Mouse (Mus musculus) lung, postnatal 14 days (tissue): ENCODE results near the gene Maats1.

ENCODE experiments used
- DNase-seq: peaks from one replicate; pipeline ENCODE4 v3.0.0; 2021

The Maats1 gene

DNA sequence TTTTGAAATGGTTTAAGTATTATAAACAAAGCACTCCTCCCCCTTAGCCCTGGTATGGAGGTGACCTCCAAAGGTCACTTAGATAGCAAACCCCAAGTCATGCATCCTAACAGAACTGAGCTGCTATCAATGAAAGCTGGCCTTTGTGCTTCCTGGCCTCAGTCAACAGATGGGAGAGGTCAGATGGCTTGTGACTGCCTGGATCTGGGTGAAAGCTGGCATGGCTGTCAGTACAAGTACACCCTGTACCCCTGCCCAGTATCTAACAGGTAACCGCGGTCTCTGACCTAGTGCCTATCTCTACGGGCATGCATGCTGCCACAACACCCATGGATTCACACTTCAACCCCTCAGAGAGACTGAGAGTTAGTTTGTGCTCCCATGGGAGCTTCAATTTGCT, 54.2 kb downstream of the Maats1 start:
- no peak for DNase-seq

DNA sequence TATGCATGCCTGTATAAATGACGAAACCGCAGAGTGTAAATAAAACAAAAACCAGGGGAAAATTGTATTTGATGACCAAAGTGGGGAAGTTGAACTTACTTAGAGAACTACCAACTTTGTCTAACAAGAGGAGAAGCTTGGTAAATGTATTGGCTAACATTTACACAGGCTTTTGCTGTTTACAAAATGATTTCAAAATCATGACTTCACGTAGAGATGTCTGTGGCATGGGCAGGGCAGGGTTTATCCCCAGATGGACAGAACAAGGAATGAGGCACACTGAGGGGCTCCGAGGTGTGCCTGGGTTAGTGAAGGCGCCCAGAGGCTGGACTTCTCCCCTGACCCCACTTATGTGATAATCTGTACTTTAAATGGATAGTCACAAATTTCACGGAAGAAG, 54.6 kb downstream of the Maats1 start:
- no peak for DNase-seq

DNA sequence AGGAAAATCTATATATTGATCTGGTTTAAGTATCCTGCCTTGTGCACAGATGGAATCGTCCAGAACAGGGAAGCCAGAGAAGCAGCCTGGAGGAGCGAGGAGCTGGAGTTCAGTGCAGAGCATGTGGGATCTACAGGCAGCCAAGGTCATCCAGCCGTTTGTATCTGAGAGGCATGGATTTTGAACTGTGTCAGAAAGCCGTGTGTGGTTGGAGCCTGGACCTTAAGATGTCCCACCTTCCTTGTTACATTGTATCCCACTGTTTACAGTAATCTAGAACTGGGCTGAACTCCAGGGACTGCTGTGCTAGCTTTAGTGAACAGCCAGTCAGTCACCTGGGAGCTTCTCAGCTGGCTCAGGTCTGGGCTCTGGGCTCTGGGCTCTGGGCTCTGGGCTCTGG, 55.4 kb downstream of the Maats1 start:
- no peak for DNase-seq

DNA sequence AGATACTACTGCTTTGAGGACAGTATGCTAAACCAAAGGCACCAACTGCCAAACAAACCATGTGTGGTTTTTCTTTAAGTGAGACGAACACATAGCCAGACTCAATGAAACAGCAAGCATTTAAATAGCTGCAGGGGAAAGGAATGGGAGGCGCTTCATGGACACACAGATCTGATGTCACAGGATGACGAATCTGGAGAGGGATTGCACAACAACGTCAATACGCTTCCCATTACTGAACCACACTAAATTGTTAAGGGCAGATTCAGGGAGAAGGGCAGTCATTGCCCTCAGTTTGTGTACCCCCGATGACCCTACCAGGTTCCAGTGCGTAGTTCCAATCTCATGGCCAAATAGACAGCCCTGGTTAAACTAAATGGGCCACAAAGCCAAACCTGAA, 56.1 kb downstream of the Maats1 start:
- no peak for DNase-seq

DNA sequence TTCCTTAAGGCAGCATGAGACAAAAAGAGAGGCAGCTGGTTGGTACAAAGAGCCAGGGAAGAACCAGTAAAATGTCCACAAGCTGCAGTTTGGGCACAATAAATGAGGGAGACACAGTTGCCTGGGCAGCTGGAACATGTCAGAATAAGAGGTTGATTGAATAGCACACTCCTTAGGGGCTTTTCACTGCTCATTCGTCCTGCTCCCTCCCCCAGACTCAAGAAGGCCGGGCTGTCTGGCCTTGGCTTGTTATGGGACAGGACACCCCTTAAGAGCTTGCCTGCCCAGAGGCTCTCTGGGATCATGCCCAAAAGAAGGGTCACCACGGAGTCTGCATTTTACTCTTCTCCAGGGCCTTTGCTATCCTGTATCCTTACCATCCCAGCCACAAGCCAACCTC, 58.6 kb downstream of the Maats1 start:
- no peak for DNase-seq

DNA sequence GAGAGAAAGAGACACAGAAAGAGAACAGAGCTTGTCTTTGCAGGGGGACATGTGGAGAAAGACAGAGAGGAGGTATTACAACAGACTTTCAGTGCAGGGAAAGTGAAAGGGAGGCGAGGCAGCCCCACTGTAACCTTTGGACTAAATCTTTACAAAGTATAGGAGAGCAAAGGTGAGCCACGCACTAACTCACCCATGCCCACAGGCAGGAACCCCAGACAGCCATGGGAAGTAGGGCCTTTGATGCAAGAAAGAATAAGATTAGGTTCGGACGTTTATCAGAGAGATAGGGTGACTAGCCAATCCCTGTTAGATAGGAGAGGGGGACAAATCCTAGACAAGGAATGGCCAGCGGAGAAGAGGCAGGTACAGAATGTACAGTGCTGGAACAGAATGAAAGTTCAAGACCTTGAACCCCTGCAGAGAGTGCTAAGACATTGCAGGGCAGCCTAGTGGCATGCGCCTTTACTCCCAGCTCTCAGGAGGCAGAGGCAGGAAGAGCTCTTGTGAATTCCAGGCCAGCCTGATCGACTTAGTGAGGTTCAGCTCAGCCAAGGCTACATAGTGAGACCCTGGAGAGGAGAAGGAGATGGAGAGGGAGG, 59.3 kb downstream of the Maats1 start:
- no peak for DNase-seq

DNA sequence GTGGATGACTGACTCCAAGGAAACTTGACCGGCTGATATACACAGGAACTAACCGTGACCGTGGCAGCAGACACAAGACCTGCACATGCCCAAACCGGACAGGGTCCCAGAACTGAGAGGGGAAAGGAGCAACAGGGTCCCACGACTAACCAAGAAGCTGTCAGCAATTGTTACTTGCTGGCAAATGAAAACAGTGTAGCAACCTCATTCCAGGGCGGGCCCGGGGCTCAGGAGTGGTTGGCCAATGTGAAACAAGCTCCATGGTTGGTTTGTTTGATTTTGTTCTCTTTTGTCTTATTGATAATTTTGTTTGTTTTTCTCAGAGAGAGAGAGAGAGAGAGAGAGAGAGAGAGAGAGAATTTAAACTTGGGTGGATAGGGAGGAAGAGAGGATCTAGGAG, 61.0 kb downstream of the Maats1 start:
- no peak for DNase-seq

DNA sequence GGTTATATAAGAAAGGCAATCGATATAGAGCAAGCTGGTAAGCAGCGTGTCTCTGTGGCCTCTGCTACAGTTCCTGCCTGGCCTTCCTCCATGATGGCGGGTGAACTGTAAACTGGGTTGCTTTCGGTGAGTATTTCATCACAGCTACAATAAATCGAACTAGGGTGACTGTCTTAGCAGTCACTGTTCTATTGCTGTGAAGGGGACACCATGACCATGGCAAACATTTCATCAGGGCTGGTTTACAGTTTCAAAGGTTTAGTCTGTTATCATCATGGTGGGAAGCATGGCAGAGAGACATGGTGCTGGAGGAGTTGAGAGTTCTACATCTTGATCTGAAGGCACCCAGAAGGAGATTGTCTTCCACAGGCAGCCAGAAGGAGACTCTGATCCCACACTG, 62.1 kb downstream of the Maats1 start:
- DNase-seq = no peak

DNA sequence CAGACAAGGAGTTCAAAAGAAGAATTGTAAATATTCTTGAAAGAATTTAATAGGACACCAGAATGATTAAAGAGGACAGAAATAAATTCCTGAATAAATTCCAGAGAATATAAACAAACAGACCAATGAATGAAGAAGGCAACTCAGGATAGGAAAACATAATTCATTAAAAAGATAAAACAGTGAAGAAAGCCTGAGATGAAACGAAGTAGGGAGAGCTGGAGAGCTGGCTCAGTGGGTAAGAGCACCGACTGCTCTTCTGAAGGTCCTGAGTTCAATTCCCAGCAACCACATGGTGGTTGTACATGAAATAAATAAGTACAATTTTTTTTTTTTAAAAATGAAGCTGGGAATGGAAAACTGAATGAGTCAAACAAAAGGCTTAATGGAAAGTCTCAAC, 67.2 kb downstream of the Maats1 start:
- DNase-seq = no peak

DNA sequence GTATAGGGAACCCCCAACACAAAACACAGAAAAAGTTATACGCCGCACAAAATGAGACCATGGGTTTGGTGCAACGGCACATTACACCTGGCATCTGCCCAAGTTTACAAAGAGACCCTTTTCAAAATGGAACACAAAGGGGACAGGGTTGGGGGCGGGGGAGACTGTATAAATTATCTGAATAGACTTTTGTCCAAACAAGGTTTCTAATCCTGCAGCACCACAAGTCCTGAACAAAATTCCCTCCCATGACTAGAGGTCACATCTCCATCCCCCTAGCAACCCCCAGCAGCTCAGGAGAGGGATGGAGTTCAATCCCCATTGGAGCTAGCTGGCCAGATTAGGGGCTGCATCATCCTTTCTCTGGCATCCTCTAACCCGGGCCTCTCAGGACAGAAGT, 69.5 kb downstream of the Maats1 start:
- no peak for DNase-seq

DNA sequence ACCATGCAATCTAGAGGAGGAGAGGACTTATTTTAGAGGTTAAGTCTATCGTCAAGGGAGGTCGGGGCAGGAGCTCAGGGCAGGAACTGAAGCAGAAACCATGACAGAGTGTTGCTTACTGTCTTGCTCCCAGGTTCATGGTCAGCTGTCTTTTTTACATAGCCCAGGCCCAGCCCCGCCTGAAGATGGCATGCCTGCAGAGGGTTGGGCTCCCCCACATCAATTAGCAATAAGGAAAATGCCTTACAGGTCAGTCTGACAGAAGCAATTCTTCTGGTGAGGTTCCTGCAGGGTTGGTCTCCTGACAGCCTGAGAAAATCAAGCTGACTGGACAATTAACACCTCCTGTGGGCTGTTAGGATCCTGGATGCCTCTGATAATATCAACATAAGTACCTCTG, 70.3 kb downstream of the Maats1 start:
- DNase-seq = no peak

DNA sequence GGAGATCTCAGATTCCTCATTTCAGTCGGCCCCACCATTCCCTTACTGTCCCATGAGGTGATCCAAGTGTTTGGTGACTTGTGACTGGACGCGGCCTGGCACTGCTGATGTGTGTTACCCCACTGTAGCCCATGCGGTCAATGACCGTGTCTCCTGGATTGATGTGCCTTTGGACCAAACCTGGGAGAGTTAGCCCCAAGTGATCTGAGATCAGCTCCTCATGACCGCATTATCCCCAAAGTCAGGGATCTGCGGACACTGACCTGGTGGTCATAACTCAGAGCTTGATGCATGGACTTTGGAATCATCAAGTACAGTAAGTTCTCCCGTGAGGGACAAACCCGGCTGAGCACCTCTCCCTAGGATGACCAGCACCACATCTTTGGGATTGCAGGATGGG, 86.0 kb downstream of the Maats1 start:
- no peak for DNase-seq

DNA sequence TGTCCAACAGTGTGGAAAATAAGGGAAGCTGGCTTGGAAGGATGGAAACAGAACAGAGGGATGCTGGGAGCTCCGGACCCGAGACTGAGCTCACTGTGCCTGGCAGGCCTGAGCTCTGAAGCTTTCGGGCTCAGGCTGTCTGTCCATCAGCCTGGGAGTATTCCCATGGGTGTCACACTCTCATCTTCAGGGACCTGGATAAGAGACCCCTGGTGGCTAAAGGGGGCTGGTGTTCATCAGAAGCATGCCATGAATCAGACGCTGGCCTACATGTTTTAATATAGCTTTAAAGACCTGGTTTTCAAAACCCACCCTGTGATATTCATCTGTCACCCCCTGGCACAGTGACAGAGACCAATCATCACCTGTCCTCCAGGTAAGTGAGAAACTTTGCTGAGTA, 86.8 kb downstream of the Maats1 start:
- DNase-seq = no peak

DNA sequence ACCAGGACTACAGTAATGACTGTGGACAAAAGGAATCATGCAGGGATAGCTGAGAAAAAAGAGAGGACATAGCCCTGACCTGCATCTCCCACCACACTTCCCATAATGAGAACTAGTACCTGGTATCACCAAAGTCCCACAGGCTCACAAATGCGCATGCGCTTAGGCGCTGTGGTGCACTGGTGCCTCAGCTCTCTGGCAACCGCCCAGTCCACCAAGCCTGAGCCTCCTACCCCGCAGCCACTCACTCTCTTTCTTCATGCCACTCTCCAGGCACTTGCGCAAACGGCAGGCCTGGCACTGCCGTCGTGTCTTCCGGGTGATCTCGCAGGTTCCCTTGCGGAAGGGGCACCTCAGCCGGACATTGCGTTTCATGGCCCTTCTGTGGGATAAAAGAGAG, 87.9 kb downstream of the Maats1 start:
- DNase-seq = peak; percentile 16

DNA sequence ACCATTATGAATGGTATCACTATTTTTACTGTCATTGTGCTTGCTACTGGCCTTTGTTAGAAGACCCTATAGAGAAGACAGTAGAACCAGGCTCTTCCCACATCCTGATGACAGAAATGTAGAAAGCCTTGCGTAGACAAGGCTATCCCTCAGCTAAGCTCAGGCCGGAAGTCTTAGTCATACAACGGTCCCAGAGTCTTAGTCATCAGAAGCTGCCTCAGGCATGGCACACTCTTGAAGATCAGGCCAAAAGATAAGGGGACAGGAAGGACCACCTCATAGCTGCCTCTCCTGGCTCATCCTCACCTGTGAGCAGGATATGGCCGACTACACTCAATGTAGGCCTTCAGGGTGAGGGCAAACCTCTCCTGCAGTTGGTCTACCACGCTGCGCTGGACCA, 91.5 kb downstream of the Maats1 start:
- no peak for DNase-seq

DNA sequence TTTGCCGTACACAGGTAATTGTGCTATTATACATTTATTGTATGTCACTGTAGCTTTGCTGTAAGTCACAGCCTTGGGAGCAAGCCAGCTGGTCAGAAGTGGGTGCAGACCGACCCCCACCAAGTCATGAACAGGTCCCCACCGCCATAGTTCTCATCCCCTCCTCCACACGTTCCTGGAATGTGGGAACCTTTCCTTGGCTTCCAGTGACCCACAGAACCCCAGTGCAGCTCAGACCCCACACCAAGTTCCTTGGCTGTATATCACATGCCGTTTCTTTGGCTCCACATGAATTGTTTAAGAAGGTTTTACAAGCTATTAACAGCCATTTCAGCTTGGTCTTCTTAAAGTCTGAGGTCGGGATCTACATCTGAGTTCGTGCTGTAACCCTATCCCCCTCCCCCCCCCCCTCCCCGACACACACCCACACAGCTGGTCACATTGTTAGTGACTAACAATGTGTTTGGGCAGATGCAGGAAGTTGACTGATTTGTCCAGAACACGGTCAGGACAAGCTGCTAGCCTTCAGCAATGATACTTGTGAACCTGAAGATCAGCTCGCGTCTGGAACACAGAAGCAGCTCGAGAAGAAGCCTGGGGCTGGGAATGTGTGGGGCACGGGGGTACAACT, 93.5 kb downstream of the Maats1 start:
- no peak for DNase-seq
